25 mouse cellular contexts compared by ENCODE assay signal in genomic region chr7:120941214-120941613, GRCm38 (mm10). TPM values are rescaled to one million over a fixed set of nuclear protein-coding genes. Genes with fewer than 3 reads are reported as not detected.
"Had no signal": no experiment of that assay in that cellular context is flagged by ENCODE, and none has a peak within 500 bp of the region (broad histone marks: within the 10 kb centered on the region; RNA-seq: fewer than 3 reads in every experiment).

No protein-coding gene starts in this region.

- H3K27ac ChIP-seq: gastrocnemius, adult 2 months; heart, embryonic 10.5 days; hindbrain, embryonic 13.5 days; hindbrain, embryonic 15.5 days; hindbrain, postnatal 0 days; limb, embryonic 13.5 days; limb, embryonic 15.5 days; liver, embryonic 12.5 days; liver, embryonic 14.5 days had no signal

- H3K27me3 ChIP-seq: heart, embryonic 12.5 days; hindbrain, embryonic 13.5 days; hindbrain, embryonic 15.5 days; limb, embryonic 13.5 days; limb, embryonic 15.5 days; liver, embryonic 12.5 days had no signal

- H3K4me3 ChIP-seq: gastrocnemius, adult 2 months; heart, embryonic 10.5 days; heart, embryonic 12.5 days; hindbrain, embryonic 13.5 days; hindbrain, embryonic 15.5 days; limb, embryonic 13.5 days; limb, embryonic 15.5 days; liver, embryonic 12.5 days had no signal

- DNase-seq: gastrocnemius, adult 2 months; gastrocnemius, postnatal 10 days; gastrocnemius, postnatal 25 days; heart, adult 18-20 months; heart, postnatal 14 days; heart, postnatal 36 days; kidney, adult 8-10 months; kidney, postnatal 10 days; left cerebral cortex, postnatal 4 days; lung, adult 18-20 months had no signal

- H3K4me1 ChIP-seq: heart, embryonic 10.5 days; heart, embryonic 12.5 days; hindbrain, embryonic 13.5 days; hindbrain, embryonic 15.5 days; liver, embryonic 12.5 days had no signal

RNA-seq across cellular contexts. Expression of gene Mfsd13b, which starts 41.1 kb away (rescaled TPM):
- total RNA-seq: gastrocnemius, adult 2 months; gastrocnemius, postnatal 10 days; gastrocnemius, postnatal 25 days; gastrocnemius, postnatal 4 days; heart, adult 18-20 months; heart, adult 8-10 months; heart, postnatal 14 days; heart, postnatal 36 days; hematopoietic stem cell, adult 5-6 weeks; left cerebral cortex, postnatal 4 days; liver, adult 2 months had no signal
- polyA plus RNA-seq: kidney, embryonic 14.5 days; liver, adult 2 months; liver, embryonic 12.5 days; liver, embryonic 16.5 days had no signal
